Mouse (Mus musculus): ENCODE measurements around the gene Was. TPM values are rescaled to one million over a fixed set of nuclear protein-coding genes. Genes with fewer than 3 reads are reported as not detected.

Was gene
- 9.3 TPM for polyA plus RNA-seq (2014; fragmentation: Illumina TruSeq; extraction: RNeasy Lipid Tissue Mini Kit (QIAGEN cat#74804); ENCODE audit: low read depth, low replicate concordance)

DNA sequence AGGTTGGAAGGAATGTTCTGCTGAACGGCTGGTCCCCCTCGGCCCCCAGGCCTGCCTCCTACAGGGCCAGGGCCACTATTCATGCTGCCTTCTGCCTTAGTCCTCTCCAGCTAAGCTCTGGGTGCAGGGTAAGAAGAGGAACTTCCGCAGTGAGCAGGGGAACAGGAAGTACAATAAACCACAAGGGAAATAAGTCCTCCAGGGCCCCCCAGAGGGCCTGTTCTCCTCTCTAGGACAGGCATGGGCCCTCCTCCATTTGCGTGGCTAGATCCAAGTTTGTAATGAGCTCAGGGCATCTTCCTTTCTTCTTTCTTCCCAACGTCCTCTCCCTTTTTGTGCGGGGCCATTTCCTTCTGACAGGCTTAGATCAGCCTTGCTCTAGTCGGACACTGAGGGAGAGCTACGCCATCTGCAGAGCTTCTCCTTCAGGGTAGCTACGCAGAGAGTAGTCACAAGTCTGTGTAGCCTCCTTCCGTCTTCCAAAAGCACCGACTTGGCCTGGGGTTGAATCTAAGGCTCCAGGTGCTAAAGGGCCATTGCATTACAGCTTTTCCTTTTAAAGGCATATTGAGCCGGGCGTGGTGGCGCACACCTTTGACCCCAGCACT, at the start of gene Was:
Was (minus strand) TSS at position 153 of the 608 bp plus-strand sequence.

DNA sequence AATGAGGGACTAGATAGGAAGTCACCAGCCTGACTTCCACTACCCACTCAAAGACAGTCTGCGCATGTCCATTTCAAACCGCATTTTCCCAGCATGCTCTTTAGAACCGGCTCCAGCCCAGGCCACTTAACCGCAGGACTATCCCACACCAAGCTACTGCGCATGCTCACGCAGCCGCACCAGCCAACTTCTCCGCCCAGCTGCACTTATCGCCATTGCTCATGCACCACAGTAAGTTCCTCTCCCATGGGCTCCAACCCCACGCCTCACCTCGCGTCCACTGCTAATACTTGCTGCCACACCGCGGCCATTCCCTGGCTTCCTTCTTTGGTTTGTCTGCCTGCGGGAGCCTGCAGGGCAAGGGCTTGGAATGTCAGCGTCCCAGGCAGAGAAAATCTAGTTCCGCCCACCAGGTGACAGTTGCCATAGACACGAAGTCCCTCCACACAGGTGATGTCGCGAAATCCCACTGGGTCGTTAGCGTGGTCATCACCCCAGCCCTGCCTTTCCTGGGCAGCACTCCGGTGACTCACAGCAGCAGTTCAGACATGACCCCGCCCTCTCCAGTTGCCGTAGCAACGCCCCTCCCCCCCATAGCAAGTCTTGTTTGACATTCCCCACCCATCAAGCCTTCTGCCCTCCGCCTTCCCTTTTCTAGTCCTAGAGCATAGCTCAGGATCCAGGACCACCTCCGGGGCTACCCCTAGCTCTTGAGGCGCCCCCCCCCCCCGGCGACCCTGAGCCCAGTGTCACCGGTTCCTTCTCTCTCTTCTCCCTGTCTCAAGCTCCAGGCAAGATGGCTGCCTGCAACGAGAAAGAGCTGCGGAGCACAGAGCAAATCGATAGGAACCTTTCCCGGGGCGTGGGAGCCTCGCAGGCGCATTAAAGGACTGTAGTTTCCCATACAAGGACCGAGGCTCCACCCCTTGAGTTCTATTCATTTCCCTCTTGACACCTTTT, 42.0 kb upstream of the Was start, which contains the start of gene Wdr13:
Wdr13 (minus strand) TSS at position 876 of the 960 bp plus-strand sequence.

GRCm38 (mm10) chrX:8074430-8075014, 15.8 kb downstream of the Was start, which contains the start of gene Suv39h1:
Gene Suv39h1, minus strand, starts transcription at chrX:8074760.

Other genes starting within 250 kb of the Was start
- gene Otud5, start 249.1 kb downstream of the Was start, polyA plus RNA-seq (2014; fragmentation: Illumina TruSeq; extraction: RNeasy Lipid Tissue Mini Kit (QIAGEN cat#74804); ENCODE audit: low read depth, low replicate concordance): 83.1 TPM
- gene Pim2, start 212.2 kb downstream of the Was start, polyA plus RNA-seq (2014; fragmentation: Illumina TruSeq; extraction: RNeasy Lipid Tissue Mini Kit (QIAGEN cat#74804); ENCODE audit: low read depth, low replicate concordance): 12.6 TPM
- 32.2 TPM for gene Slc35a2, start 206.5 kb downstream of the Was start, polyA plus RNA-seq (2014; fragmentation: Illumina TruSeq; extraction: RNeasy Lipid Tissue Mini Kit (QIAGEN cat#74804); ENCODE audit: low read depth, low replicate concordance)
- 57.6 TPM for gene Pqbp1, start 191.2 kb downstream of the Was start, polyA plus RNA-seq (2014; fragmentation: Illumina TruSeq; extraction: RNeasy Lipid Tissue Mini Kit (QIAGEN cat#74804); ENCODE audit: low read depth, low replicate concordance)
- 38.1 TPM for gene Timm17b, start 191.1 kb downstream of the Was start, polyA plus RNA-seq (2014; fragmentation: Illumina TruSeq; extraction: RNeasy Lipid Tissue Mini Kit (QIAGEN cat#74804); ENCODE audit: low read depth, low replicate concordance)
- gene Gm10491, start 182.7 kb downstream of the Was start, polyA plus RNA-seq (2014; fragmentation: Illumina TruSeq; extraction: RNeasy Lipid Tissue Mini Kit (QIAGEN cat#74804); ENCODE audit: low read depth, low replicate concordance): not detected
- not detected for gene Gm10490, start 181.0 kb downstream of the Was start, polyA plus RNA-seq (2014; fragmentation: Illumina TruSeq; extraction: RNeasy Lipid Tissue Mini Kit (QIAGEN cat#74804); ENCODE audit: low read depth, low replicate concordance)
- 0.57 TPM for gene Pcsk1n, start 170.7 kb downstream of the Was start, polyA plus RNA-seq (2014; fragmentation: Illumina TruSeq; extraction: RNeasy Lipid Tissue Mini Kit (QIAGEN cat#74804); ENCODE audit: low read depth, low replicate concordance)
- gene Eras, start 161.9 kb downstream of the Was start, polyA plus RNA-seq (2014; fragmentation: Illumina TruSeq; extraction: RNeasy Lipid Tissue Mini Kit (QIAGEN cat#74804); ENCODE audit: low read depth, low replicate concordance): not detected
- gene Hdac6, start 142.6 kb downstream of the Was start, polyA plus RNA-seq (2014; fragmentation: Illumina TruSeq; extraction: RNeasy Lipid Tissue Mini Kit (QIAGEN cat#74804); ENCODE audit: low read depth, low replicate concordance): 121 TPM
- 0.26 TPM for gene Gata1, start 112.4 kb downstream of the Was start, polyA plus RNA-seq (2014; fragmentation: Illumina TruSeq; extraction: RNeasy Lipid Tissue Mini Kit (QIAGEN cat#74804); ENCODE audit: low read depth, low replicate concordance)
- gene Glod5, start 72.0 kb downstream of the Was start, polyA plus RNA-seq (2014; fragmentation: Illumina TruSeq; extraction: RNeasy Lipid Tissue Mini Kit (QIAGEN cat#74804); ENCODE audit: low read depth, low replicate concordance): 0.91 TPM
- gene Suv39h1, start 15.7 kb downstream of the Was start, polyA plus RNA-seq (2014; fragmentation: Illumina TruSeq; extraction: RNeasy Lipid Tissue Mini Kit (QIAGEN cat#74804); ENCODE audit: low read depth, low replicate concordance): 15.3 TPM
- gene Wdr13, start 42.4 kb upstream of the Was start, polyA plus RNA-seq (2014; fragmentation: Illumina TruSeq; extraction: RNeasy Lipid Tissue Mini Kit (QIAGEN cat#74804); ENCODE audit: low read depth, low replicate concordance): 50.3 TPM
- gene Rbm3, start 55.4 kb upstream of the Was start, polyA plus RNA-seq (2014; fragmentation: Illumina TruSeq; extraction: RNeasy Lipid Tissue Mini Kit (QIAGEN cat#74804); ENCODE audit: low read depth, low replicate concordance): 373 TPM
- gene Tbc1d25, start 85.7 kb upstream of the Was start, polyA plus RNA-seq (2014; fragmentation: Illumina TruSeq; extraction: RNeasy Lipid Tissue Mini Kit (QIAGEN cat#74804); ENCODE audit: low read depth, low replicate concordance): 6.0 TPM
- gene Ebp, start 103.0 kb upstream of the Was start, polyA plus RNA-seq (2014; fragmentation: Illumina TruSeq; extraction: RNeasy Lipid Tissue Mini Kit (QIAGEN cat#74804); ENCODE audit: low read depth, low replicate concordance): 62.2 TPM
- 15.1 TPM for gene Porcn, start 116.0 kb upstream of the Was start, polyA plus RNA-seq (2014; fragmentation: Illumina TruSeq; extraction: RNeasy Lipid Tissue Mini Kit (QIAGEN cat#74804); ENCODE audit: low read depth, low replicate concordance)
- gene Ftsj1, start 161.9 kb upstream of the Was start, polyA plus RNA-seq (2014; fragmentation: Illumina TruSeq; extraction: RNeasy Lipid Tissue Mini Kit (QIAGEN cat#74804); ENCODE audit: low read depth, low replicate concordance): 26.9 TPM
- 1,544 TPM for gene Slc38a5, start 180.6 kb upstream of the Was start, polyA plus RNA-seq (2014; fragmentation: Illumina TruSeq; extraction: RNeasy Lipid Tissue Mini Kit (QIAGEN cat#74804); ENCODE audit: low read depth, low replicate concordance)
- gene Ssxb10, start 236.9 kb upstream of the Was start, polyA plus RNA-seq (2014; fragmentation: Illumina TruSeq; extraction: RNeasy Lipid Tissue Mini Kit (QIAGEN cat#74804); ENCODE audit: low read depth, low replicate concordance): not detected